In genomic region chr16:78575190-78575851, GRCm38 (mm10) we compare ENCODE assay signal across 9 mouse cellular contexts. TPM values are rescaled to one million over a fixed set of nuclear protein-coding genes. Genes with fewer than 3 reads are reported as not detected.
A peak's percentile ranks its signal among the peaks of the same experiment; 100 is the strongest.
DNase-seq lines count a peak whose midpoint lies in the region; ATAC-seq and TF ChIP-seq lines count a peak whose summit lies in the region.
"Had no signal": no experiment of that assay in that cellular context is flagged by ENCODE, and none has a peak within 500 bp of the region (broad histone marks: within the 10 kb centered on the region; RNA-seq: fewer than 3 reads in every experiment).

No protein-coding gene starts in this region.

- peaks cover 10% of the 10 kb centered on the region for H3K36me3 ChIP-seq in kidney, embryonic 15.5 days
- H3K36me3 ChIP-seq in hindbrain, embryonic 12.5 days: no peaks in the 10 kb centered on the region
- H3K36me3 ChIP-seq in midbrain, embryonic 12.5 days: peaks cover 6% of the 10 kb centered on the region; the same call in 1 of the 2 replicates

- intact Hi-C loops in left cerebral cortex, postnatal 10 days (cut with DNase I): loop anchor here (5.0 kb wide), 1 partner anchor 123 kb away; no protein-coding TSS in a partner anchor

- peaks cover 10% of the 10 kb centered on the region for H3K4me1 ChIP-seq in kidney, embryonic 15.5 days
- H3K4me1 ChIP-seq in bone marrow, adult 2 months (ENCODE audit: control insufficient read depth, insufficient read depth, low read length): peaks cover 3% of the 10 kb centered on the region
- peaks cover 21% of the 10 kb centered on the region for H3K4me1 ChIP-seq in hindbrain, embryonic 12.5 days
- H3K4me1 ChIP-seq in midbrain, embryonic 12.5 days: peaks cover 30% of the 10 kb centered on the region

- H3K27ac ChIP-seq in kidney, embryonic 15.5 days: peak overlapping the region; percentile 91; the same call in 1 of the 2 replicates
- no peak overlapping the region; the same call in 1 of the 2 replicates for H3K27ac ChIP-seq in bone marrow, adult 2 months (ENCODE audit: control insufficient read depth, insufficient read depth, low read depth, low read length, poor library complexity)
- H3K27ac ChIP-seq in hindbrain, embryonic 12.5 days: no peak overlapping the region
- no peak overlapping the region for H3K27ac ChIP-seq in midbrain, embryonic 12.5 days (replicated peaks)

- H3K9ac ChIP-seq in kidney, embryonic 15.5 days: peak overlapping the region; percentile 64
- H3K9ac ChIP-seq in hindbrain, embryonic 12.5 days: peak overlapping the region; percentile 76
- H3K9ac ChIP-seq in midbrain, embryonic 12.5 days (replicated peaks): peak overlapping the region; percentile 73

- peak overlapping the region; percentile 78 for H3K4me2 ChIP-seq in kidney, embryonic 15.5 days
- H3K4me2 ChIP-seq in hindbrain, embryonic 12.5 days (replicated peaks): peak overlapping the region; percentile 65
- H3K4me2 ChIP-seq in midbrain, embryonic 12.5 days (replicated peaks): peak overlapping the region; percentile 61

- DNase-seq in kidney, postnatal 36 days: no peak
- no peak for DNase-seq in left cerebral cortex, postnatal 10 days (ENCODE audit: extremely low spot score in 1 of 2, low spot score in 2 of 2)
- no peak for DNase-seq in layer of hippocampus, adult 18-20 months (ENCODE audit: low spot score in 2 of 2)
- no peak for DNase-seq in frontal cortex, postnatal 36 days (ENCODE audit: low spot score in 2 of 2)
- DNase-seq: thymus, postnatal 25 days had no signal

- 34% methylated on average over 4 of the region's 4 CpGs for WGBS in kidney, embryonic 15.5 days
- 17% methylated on average over 4 of the region's 4 CpGs for WGBS in bone marrow, adult 2 months
- 38% methylated on average over 4 of the region's 4 CpGs for WGBS in hindbrain, embryonic 12.5 days
- WGBS in midbrain, embryonic 12.5 days: 29% methylated on average over 4 of the region's 4 CpGs

- TF ChIP-seq CTCF in bone marrow, adult 2 months (IDR thresholded peaks at IDR 0.05; ENCODE audit: control insufficient read depth, insufficient read depth, low read length): no peak

- no peaks in the 10 kb centered on the region for H3K27me3 ChIP-seq in kidney, embryonic 15.5 days
- H3K27me3 ChIP-seq in hindbrain, embryonic 12.5 days: no peaks in the 10 kb centered on the region
- no peaks in the 10 kb centered on the region for H3K27me3 ChIP-seq in midbrain, embryonic 12.5 days

- no peak for TF ChIP-seq POLR2A in bone marrow, adult 2 months (IDR thresholded peaks at IDR 0.05; ENCODE audit: borderline replicate concordance, control insufficient read depth, low read depth, low read length)

- no peaks in the 10 kb centered on the region for H3K9me3 ChIP-seq in kidney, embryonic 15.5 days (replicated peaks)
- H3K9me3 ChIP-seq in hindbrain, embryonic 12.5 days (replicated peaks): no peaks in the 10 kb centered on the region
- H3K9me3 ChIP-seq in midbrain, embryonic 12.5 days: no peaks in the 10 kb centered on the region

- peak overlapping the region; percentile 82 for H3K4me3 ChIP-seq in kidney, embryonic 15.5 days (replicated peaks)
- peak overlapping the region; percentile 68 for H3K4me3 ChIP-seq in bone marrow, adult 2 months (replicated peaks; ENCODE audit: control insufficient read depth, low read depth, low read length)
- peak overlapping the region; percentile 68 for H3K4me3 ChIP-seq in hindbrain, embryonic 12.5 days
- H3K4me3 ChIP-seq in midbrain, embryonic 12.5 days: peak overlapping the region; percentile 63

- ATAC-seq in kidney, embryonic 15.5 days (replicated peaks; ENCODE audit: low FRiP score): no peak
- no peak for ATAC-seq in hindbrain, embryonic 12.5 days (ENCODE audit: low FRiP score)
- ATAC-seq in midbrain, embryonic 12.5 days (ENCODE audit: low FRiP score, low read depth): no peak

RNA-seq across cellular contexts. Expression of gene D16Ertd472e, which starts 1.2 kb away (rescaled TPM):
- 14.0 and 14.5 TPM in 2 replicates for polyA plus RNA-seq in kidney, embryonic 15.5 days (2015; fragmentation: Nextera tagmentation; extraction: Ambion mirVana)
- polyA plus RNA-seq in bone marrow, adult 2 months (2011; ENCODE audit: insufficient read depth, insufficient read length, low replicate concordance, missing spikeins): 3.8 TPM in 2 replicates
- polyA plus RNA-seq in hindbrain, embryonic 12.5 days (2016; fragmentation: Nextera tagmentation; extraction: Ambion mirVana): 15.0 and 16.4 TPM in 2 replicates
- polyA plus RNA-seq in midbrain, embryonic 12.5 days (2016; fragmentation: Nextera tagmentation; extraction: Ambion mirVana): 17.4 and 19.1 TPM in 2 replicates
- 1 to 10 TPM; 6.4 to 7.3 TPM for total RNA-seq in left cerebral cortex, postnatal 10 days (2021)
- 10 to 100 TPM; 14.8 to 15.5 TPM for total RNA-seq in layer of hippocampus, adult 18-20 months (2021)
